Mouse (Mus musculus) spleen, postnatal 14 days (tissue): ENCODE measurements around the gene H2al1e.
"Not testable (repeated sequence)": the region's sequence is repeated elsewhere in the genome, so short reads cannot be mapped to it uniquely, and the experiment has no call there.

Experiments used
- DNase-seq, 2 experiments: peaks; one replicate each; pipeline ENCODE4 v3.0.0; 2021 to 2022; ENCODE audit warnings: low spot score in 2 of 2

The H2al1e gene

DNA sequence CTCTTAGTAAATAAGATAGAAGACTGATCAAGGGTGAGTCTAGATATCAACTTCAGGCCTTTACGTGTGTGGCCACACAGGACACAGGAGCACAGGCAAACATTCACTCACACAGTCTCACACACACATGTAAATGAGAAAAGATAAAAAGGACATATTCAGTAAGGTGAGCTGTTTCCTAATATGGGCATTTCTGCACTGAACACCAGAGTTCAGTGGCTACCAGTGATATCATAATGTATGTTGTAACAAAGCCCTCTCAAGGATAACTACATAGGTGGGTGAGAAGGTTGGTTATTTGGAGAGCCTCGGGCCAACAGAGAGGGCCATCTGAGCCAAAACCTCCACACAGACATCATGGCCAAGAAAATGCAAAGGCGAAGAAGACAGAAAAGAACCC is at the start of gene H2al1e:
Gene H2al1e (plus strand): TSS at position 301 of the 400 bp plus-strand sequence.
- DNase-seq, result not testable (repeated sequence)

GRCm38 (mm10) chrX:11264918-11265317 is 46.8 kb upstream of the H2al1e start:
- DNase-seq, result no peak

DNA sequence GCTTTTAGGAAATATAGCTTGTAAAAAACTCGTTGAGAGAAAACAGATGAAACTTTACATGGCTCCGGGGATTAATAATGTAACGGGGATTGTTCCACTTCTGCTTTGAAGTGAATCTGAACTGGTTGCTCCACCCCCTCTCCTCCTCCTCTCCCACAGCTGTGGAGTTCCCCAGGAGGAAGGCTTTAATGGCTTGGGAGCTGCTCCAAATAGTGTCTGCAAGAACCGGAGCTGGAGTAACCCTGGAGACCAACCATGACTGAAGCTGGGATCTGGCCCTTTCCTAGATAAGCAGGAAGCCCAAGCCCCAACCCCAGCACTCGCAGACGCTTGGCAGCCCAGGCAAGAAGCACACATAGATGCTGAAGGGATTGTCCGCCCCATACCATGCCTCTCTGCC is 43.9 kb upstream of the H2al1e start:
- DNase-seq, result no peak

DNA sequence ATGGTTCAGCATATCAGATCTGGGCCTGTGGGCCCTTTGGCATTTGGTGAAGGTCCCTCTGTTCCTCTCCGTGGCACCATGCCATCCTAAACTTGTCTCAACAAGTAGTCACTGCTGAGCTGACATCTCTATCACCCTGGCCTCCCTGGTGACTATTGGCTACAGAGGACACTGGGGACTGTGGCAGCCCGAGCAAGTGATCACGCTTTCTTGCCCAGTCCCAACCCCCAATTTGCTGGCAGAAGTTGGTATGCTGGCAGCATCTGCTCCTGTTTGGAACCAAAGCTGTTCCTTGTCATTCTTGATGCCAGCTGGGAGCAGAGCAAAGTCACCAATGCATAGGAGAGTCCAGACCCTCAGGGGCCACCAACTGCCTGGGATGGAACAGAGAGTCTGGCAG is 42.7 kb upstream of the H2al1e start:
- no peak for DNase-seq

DNA sequence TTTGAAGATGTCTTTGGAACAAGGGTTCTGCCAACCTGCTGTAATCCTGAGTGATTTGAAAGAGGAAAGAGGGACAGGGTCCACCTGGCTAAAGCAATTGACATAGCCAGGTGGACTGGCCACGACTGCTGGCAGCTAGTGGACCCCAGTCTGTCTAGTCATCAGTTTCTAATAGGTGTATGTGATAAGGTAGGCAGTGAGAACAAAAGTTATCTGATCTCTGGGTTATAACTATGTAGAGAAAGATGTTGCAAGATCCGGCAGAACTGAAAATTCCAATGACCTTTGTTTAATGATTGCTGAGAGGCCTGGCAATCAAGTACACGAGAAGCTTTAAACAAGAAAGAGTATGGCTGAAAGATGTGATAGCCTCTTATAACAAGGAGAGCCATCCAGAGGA is 38.5 kb upstream of the H2al1e start:
- DNase-seq, result no peak

- DNase-seq, result no peak
These were observed 34.7 kb upstream of the H2al1e start for GRCm38 (mm10) chrX:11277083-11277482.

DNA sequence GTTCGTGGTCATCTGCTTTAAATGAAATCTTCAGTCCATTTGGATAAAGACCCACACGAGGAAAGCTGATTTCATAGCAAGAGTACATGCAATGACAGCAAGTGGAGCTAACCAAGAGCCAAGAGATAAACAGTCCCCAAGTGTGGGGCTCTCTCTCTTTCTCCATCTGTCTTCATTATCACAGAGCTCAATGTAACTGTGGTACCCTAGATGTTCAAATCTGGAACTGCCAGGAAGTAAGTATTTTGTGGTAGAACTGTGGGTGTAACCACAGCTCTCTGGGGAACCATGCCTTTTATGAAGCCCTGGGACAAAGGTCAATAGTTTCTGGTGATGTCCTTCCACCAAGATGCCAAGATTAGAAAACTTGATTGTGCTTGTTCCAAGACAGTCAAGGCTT is 31.0 kb upstream of the H2al1e start:
- DNase-seq, result no peak

DNA sequence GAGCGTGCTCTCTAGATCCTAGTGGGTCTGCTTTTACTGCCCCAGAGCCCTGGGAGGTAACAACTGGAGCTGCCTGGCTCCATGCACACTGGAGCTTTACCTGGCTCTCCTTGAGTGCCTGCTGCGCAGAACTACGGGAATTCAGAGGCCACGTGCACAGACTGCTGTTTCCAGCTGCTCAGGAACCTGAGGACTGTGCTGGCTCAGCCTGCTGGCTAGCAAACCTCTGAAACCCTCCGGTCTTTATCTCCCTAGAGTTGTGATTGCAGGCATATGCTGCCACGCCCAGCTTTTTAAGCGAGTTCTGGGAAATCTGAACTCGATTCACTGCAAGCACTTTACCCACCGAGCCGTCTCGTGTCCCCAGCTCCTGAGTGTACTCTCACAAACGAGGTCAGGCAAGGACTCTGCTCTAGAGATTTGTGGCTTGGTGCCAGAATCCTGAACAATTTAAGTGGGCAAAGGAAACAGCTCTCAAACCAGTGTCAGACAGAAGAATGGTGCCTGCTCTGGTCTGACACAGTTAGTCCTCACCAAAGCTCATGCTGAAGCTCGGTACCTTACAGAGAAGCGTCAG is 23.3 kb upstream of the H2al1e start:
- no peak for DNase-seq

- no peak for DNase-seq
These were observed 22.5 kb upstream of the H2al1e start for GRCm38 (mm10) chrX:11289244-11289643.

- DNase-seq, result not testable (repeated sequence)
These were observed 12.8 kb upstream of the H2al1e start, which contains the start of gene H2al1a for GRCm38 (mm10) chrX:11298957-11299356. TSS of gene H2al1a (plus strand) at chrX:11299257.

GRCm38 (mm10) chrX:11302132-11302531 is 9.6 kb upstream of the H2al1e start, which contains the start of gene H2al1b:
TSS of gene H2al1b (plus strand) at chrX:11302432.
- not testable (repeated sequence) for DNase-seq

GRCm38 (mm10) chrX:11305355-11305754 is 6.4 kb upstream of the H2al1e start, which contains the start of gene H2al1c:
TSS of gene H2al1c (plus strand) at chrX:11305655.
- not testable (repeated sequence) for DNase-seq

GRCm38 (mm10) chrX:11308524-11308923 is 3.2 kb upstream of the H2al1e start, which contains the start of gene H2al1d:
TSS of gene H2al1d (plus strand) at chrX:11308824.
- DNase-seq, result not testable (repeated sequence)

DNA sequence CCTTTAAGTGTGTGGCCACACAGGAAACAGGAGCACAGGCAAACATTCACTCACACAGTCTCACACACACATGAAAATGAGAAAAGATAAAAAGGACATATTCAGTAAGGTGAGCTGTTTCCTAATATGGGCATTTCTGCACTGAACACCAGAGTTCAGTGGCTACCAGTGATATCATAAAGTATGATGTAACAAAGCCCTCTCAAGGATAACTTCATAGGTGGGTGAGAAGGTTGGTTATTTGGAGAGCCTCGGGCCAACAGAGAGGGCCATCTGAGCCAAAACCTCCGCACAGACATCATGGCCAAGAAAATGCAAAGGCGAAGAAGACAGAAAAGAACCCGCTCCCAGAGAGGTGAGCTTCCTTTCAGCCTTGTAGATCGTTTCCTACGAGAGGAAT is 3.1 kb downstream of the H2al1e start, which contains the start of gene H2al1f:
Gene H2al1f (plus strand): TSS at position 301 of the 400 bp plus-strand sequence.
- not testable (repeated sequence) for DNase-seq

DNA sequence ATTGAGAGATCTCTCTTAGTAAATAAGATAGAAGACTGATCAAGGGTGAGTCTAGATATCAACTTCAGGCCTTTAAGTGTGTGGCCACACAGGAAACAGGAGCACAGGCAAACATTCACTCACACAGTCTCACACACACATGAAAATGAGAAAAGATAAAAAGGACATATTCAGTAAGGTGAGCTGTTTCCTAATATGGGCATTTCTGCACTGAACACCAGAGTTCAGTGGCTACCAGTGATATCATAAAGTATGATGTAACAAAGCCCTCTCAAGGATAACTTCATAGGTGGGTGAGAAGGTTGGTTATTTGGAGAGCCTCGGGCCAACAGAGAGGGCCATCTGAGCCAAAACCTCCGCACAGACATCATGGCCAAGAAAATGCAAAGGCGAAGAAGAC is 6.2 kb downstream of the H2al1e start, which contains the start of gene H2al1g:
Gene H2al1g (plus strand): TSS at position 301 of the 400 bp plus-strand sequence.
- DNase-seq, result not testable (repeated sequence)

GRCm38 (mm10) chrX:11321192-11321591 is 9.5 kb downstream of the H2al1e start, which contains the start of gene H2al1h:
TSS of gene H2al1h (plus strand) at chrX:11321492.
- not testable (repeated sequence) for DNase-seq

- DNase-seq, result not testable (repeated sequence)
These were observed 12.6 kb downstream of the H2al1e start, which contains the start of gene H2al1i for GRCm38 (mm10) chrX:11324359-11324758. TSS of gene H2al1i (plus strand) at chrX:11324659.

DNA sequence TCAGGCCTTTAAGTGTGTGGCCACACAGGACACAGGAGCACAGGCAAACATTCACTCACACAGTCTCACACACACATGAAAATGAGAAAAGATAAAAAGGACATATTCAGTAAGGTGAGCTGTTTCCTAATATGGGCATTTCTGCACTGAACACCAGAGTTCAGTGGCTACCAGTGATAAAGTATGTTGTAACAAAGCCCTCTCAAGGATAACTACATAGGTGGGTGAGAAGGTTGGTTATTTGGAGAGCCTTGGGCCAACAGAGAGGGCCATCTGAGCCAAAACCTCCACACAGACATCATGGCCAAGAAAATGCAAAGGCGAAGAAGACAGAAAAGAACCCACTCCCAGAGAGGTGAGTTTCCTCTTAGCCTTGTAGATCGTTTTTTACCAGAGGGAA is 15.8 kb downstream of the H2al1e start, which contains the start of gene H2al1j:
Gene H2al1j (plus strand): TSS at position 301 of the 400 bp plus-strand sequence.
- DNase-seq, result not testable (repeated sequence)

DNA sequence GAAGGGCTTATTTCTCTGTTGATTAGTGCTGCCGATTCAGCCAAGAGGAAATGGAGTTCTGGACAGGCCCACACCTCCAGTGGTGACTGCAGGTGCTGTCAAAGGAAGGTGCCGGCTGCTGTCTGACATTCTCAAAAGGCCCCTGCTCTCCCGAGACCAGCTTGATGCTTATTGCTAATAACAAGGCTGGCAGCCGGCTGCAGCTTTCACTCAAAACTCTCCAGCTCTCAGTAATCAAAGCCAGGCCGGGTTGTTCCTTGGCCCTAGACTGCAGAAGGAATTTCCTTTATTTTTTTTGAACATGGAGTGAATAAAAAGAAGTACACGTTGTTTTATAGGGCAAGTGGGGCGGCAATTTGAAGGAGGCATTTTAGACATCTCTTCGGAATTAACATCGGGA is 34.0 kb downstream of the H2al1e start:
- no peak for DNase-seq

- DNase-seq, result no peak
These were observed 35.0 kb downstream of the H2al1e start for GRCm38 (mm10) chrX:11346756-11347155.

DNA sequence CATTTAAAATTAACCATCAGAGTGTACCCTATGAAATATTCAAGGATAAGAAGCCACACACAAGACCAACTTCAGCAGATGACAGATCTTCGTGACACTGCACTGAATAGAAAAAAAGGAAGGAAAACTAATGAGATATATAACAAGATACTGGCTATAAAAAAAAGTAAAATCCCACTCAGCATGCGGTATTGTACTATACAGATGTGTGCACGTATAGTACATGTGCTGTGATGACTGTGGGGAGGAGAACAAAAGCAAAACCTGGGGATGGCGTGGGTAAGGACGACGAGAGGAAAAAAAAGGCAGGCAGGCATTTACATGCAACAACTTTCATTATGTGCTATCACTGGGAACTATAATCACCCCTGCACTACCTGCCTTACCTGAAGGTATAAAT is 49.1 kb downstream of the H2al1e start:
- DNase-seq, result no peak

DNA sequence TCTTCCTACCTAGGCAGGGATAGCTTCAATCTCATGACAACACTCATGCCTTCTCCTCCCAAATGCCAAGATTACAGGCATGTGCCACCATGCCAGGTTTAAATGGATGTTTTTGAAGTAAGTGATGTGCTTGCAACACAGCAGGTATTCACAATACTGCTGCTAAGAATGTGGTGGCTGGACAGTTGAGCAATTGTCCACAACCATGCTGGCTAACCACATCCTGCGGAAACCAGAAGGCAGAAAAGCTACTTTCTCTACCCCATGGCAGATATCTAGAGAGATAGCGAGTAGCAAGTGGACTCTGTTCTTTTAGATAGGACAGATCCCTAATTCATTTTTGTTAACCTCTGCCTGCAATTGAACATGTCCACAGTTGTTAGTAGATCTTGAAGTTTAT is 49.5 kb downstream of the H2al1e start:
- DNase-seq, result no peak
